Mouse (Mus musculus): Measurements from ENCODE around the gene Myo10. TPM values are rescaled to one million over a fixed set of nuclear protein-coding genes. Genes with fewer than 3 reads are reported as not detected.

Myo10 gene
- polyA plus RNA-seq, 1 experiment from 2014 or later, result 3.9 TPM

- Histone ChIP-seq H3K36me3 (replicated peaks) (no peaks in the 10 kb centered on the region), H3K4me2 (no peak overlapping the region), H3K9me3 (replicated peaks) (no peaks in the 10 kb centered on the region), H3K9ac (no peak overlapping the region), H3K4me3 (replicated peaks) (no peak overlapping the region), H3K4me1 (replicated peaks) (peaks cover 22% of the 10 kb centered on the region), H3K27me3 (no peaks in the 10 kb centered on the region), H3K27ac (replicated peaks) (no peak overlapping the region)
- 80% methylated on average over 13 of the region's 13 CpGs for WGBS (ENCODE audit: insufficient replicate concordance)
- no peak for ATAC-seq (ENCODE audit: insufficient read depth)
Observed at GRCm38 (mm10) chr15:25633674-25634340, 11.5 kb downstream of the Myo10 start.

GRCm38 (mm10) chr15:25637727-25638126 lies 15.4 kb downstream of the Myo10 start:
- Histone ChIP-seq H3K36me3 (replicated peaks) (no peaks in the 10 kb centered on the region), H3K4me3 (replicated peaks) (no peak overlapping the region), H3K27ac (replicated peaks) (no peak overlapping the region), H3K4me1 (replicated peaks) (peaks cover 29% of the 10 kb centered on the region), H3K27me3 (no peaks in the 10 kb centered on the region), H3K9ac (no peak overlapping the region), H3K9me3 (replicated peaks) (no peaks in the 10 kb centered on the region), H3K4me2 (no peak overlapping the region)
- 53% methylated on average over 9 of the region's 9 CpGs for WGBS (ENCODE audit: insufficient replicate concordance)
- no peak for ATAC-seq (ENCODE audit: insufficient read depth)

- ATAC-seq (ENCODE audit: insufficient read depth), result no peak
- no peak overlapping the region for H3K9ac ChIP-seq
- H3K27me3 ChIP-seq, result no peaks in the 10 kb centered on the region
- H3K27ac ChIP-seq (replicated peaks), result no peak overlapping the region
- no peaks in the 10 kb centered on the region for H3K9me3 ChIP-seq (replicated peaks)
- no peak overlapping the region for H3K4me3 ChIP-seq (replicated peaks)
- no peaks in the 10 kb centered on the region for H3K36me3 ChIP-seq (replicated peaks)
- WGBS (ENCODE audit: insufficient replicate concordance), result 74% methylated on average over 5 of the region's 5 CpGs
- peaks cover 20% of the 10 kb centered on the region for H3K4me1 ChIP-seq (replicated peaks)
- H3K4me2 ChIP-seq, result no peak overlapping the region
Observed at GRCm38 (mm10) chr15:25639217-25639616, 16.9 kb downstream of the Myo10 start.

DNA sequence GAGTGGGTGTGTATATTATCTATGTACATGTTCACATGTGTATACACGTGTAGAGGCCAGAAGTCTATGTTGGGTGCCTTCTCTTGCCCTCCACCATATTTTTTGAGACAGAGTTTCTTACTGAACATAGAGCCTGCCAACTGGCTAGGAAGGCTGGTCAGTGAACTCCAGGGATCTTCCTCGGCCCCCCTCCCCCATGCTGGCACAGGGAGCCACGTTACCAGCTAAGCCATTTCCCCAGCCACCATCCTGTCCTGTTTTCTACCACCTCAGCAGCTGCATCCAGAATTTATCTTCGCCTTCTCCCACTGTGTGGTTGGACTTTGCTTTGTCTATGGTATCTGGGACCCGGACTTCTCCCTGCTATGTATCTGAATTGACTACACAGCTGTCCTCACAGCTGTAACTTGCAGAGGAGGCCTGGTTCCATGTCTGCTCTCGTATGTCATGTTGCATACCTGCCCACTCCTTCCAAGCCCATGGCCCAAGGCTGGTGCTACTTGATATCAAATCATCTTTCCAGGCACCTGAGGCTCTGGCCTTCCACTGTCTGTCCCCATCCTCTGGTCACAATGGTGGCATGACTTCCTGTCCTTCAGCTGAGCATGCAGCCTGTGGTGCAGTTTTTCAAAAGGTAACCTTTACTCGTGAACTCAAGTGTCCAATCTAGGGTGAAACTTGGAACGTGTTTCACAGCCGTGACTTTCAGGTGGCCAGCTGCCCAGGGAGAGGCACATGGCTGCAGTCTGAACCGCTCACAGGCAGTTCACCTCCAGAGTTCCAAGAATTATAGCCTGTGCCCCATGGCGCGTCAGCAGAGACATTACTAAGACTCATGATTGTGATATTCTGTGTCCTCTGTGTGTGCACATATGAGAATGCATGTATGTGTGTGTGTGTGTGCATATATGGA lies 18.8 kb downstream of the Myo10 start:
- Histone ChIP-seq H3K4me1 (replicated peaks) (peaks cover 20% of the 10 kb centered on the region), H3K9ac (no peak overlapping the region), H3K36me3 (replicated peaks) (no peaks in the 10 kb centered on the region), H3K27me3 (no peaks in the 10 kb centered on the region), H3K4me3 (replicated peaks) (no peak overlapping the region), H3K9me3 (replicated peaks) (no peaks in the 10 kb centered on the region), H3K27ac (replicated peaks) (no peak overlapping the region), H3K4me2 (no peak overlapping the region)
- ATAC-seq (ENCODE audit: insufficient read depth), result no peak
- WGBS (ENCODE audit: insufficient replicate concordance), result 62% methylated on average over 12 of the region's 12 CpGs

GRCm38 (mm10) chr15:25642214-25643058 lies 20.1 kb downstream of the Myo10 start:
- Histone ChIP-seq H3K4me1 (replicated peaks) (peaks cover 20% of the 10 kb centered on the region), H3K27me3 (no peaks in the 10 kb centered on the region), H3K9me3 (replicated peaks) (no peaks in the 10 kb centered on the region), H3K27ac (replicated peaks) (no peak overlapping the region), H3K4me3 (replicated peaks) (no peak overlapping the region), H3K4me2 (no peak overlapping the region), H3K9ac (no peak overlapping the region), H3K36me3 (replicated peaks) (no peaks in the 10 kb centered on the region)
- no peak for ATAC-seq (ENCODE audit: insufficient read depth)
- WGBS (ENCODE audit: insufficient replicate concordance), result 51% methylated on average over 9 of the region's 9 CpGs

DNA sequence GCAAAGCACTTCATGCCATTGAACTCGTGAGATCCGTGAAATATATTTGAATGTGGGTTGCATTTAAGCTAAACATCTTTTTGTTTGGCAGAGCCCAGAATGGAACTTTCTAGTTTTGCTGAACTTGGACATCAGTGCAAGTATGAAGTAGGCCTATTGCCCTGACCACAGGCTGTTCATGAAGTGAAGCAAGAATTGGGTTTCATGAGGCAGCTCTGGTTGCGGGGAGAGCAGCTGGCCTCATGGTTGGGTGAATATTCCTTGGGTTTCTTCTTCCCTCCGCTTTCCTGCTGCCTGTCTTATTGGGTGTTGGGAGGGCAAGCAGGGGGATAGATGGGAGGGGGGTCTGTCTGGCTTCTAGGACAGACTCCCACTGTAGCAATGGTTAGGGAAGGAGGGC lies 23.5 kb downstream of the Myo10 start:
- Histone ChIP-seq H3K4me3 (replicated peaks) (no peak overlapping the region), H3K9me3 (replicated peaks) (no peaks in the 10 kb centered on the region), H3K4me2 (no peak overlapping the region), H3K4me1 (replicated peaks) (peaks cover 34% of the 10 kb centered on the region), H3K27ac (replicated peaks) (no peak overlapping the region), H3K9ac (no peak overlapping the region), H3K36me3 (replicated peaks) (no peaks in the 10 kb centered on the region), H3K27me3 (no peaks in the 10 kb centered on the region)
- WGBS (ENCODE audit: insufficient replicate concordance), result 68% methylated on average over 4 of the region's 4 CpGs
- no peak for ATAC-seq (ENCODE audit: insufficient read depth)

DNA sequence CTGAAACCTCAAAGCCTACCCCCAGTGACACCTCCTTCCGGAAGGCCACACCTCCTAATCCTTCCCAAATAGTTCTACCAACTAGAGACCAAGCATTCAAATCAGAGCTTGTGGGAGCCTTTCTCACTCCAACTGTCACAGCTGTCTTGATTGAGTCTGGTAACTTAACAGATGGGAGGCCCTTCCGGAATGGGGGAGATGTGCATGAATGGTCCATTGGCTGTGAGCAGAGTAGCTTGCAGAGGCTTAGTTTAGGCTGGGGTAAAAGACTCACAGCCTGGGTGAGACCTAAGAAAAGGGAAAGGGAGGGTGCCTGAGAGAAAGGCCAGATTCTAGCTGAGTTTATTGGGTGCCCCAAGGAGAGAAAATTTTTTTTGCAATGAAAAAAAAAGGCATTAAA lies 26.0 kb downstream of the Myo10 start:
- H3K4me1 ChIP-seq (replicated peaks), result peaks cover 36% of the 10 kb centered on the region
- WGBS (ENCODE audit: insufficient replicate concordance), result 74% methylated on average over 2 of the region's 2 CpGs
- H3K27ac ChIP-seq (replicated peaks), result no peak overlapping the region

GRCm38 (mm10) chr15:25650371-25650770 lies 28.0 kb downstream of the Myo10 start:
- Histone ChIP-seq H3K4me3 (replicated peaks) (no peak overlapping the region), H3K9ac (no peak overlapping the region), H3K4me1 (replicated peaks) (peaks cover 42% of the 10 kb centered on the region), H3K27me3 (no peaks in the 10 kb centered on the region), H3K4me2 (no peak overlapping the region), H3K9me3 (replicated peaks) (no peaks in the 10 kb centered on the region), H3K27ac (replicated peaks) (no peak overlapping the region), H3K36me3 (replicated peaks) (no peaks in the 10 kb centered on the region)
- peak; percentile 73 for ATAC-seq (ENCODE audit: insufficient read depth)
- 23% methylated on average over 5 of the region's 5 CpGs for WGBS (ENCODE audit: insufficient replicate concordance)

More for the DNA sequence above, 26.0 kb downstream of the Myo10 start:
- Histone ChIP-seq H3K4me2 (no peak overlapping the region), H3K9me3 (replicated peaks) (no peaks in the 10 kb centered on the region), H3K4me3 (replicated peaks) (no peak overlapping the region), H3K27me3 (no peaks in the 10 kb centered on the region), H3K9ac (no peak overlapping the region), H3K36me3 (replicated peaks) (no peaks in the 10 kb centered on the region)
- ATAC-seq (ENCODE audit: insufficient read depth), result no peak

GRCm38 (mm10) chr15:25651820-25652219 lies 29.5 kb downstream of the Myo10 start:
- 0 out of 2 replicates have a peak, but pooled peaks have one; percentile 38 for ATAC-seq (ENCODE audit: insufficient read depth)
- Histone ChIP-seq H3K9me3 (replicated peaks) (no peaks in the 10 kb centered on the region), H3K9ac (no peak overlapping the region), H3K36me3 (replicated peaks) (no peaks in the 10 kb centered on the region), H3K4me1 (replicated peaks) (peaks cover 42% of the 10 kb centered on the region), H3K27me3 (no peaks in the 10 kb centered on the region), H3K4me3 (replicated peaks) (no peak overlapping the region), H3K27ac (replicated peaks) (peak overlapping the region; percentile 29; the same call in 1 of the 2 replicates), H3K4me2 (no peak overlapping the region)
- WGBS (ENCODE audit: insufficient replicate concordance), result 52% methylated on average over 7 of the region's 7 CpGs

- H3K4me1 ChIP-seq (replicated peaks), result peaks cover 42% of the 10 kb centered on the region
- no peaks in the 10 kb centered on the region for H3K9me3 ChIP-seq (replicated peaks)
- H3K27me3 ChIP-seq, result no peaks in the 10 kb centered on the region
- H3K4me3 ChIP-seq (replicated peaks), result no peak overlapping the region
- 69% methylated on average over 5 of the region's 5 CpGs for WGBS (ENCODE audit: insufficient replicate concordance)
- no peak overlapping the region for H3K4me2 ChIP-seq
- no peaks in the 10 kb centered on the region for H3K36me3 ChIP-seq (replicated peaks)
- no peak for ATAC-seq (ENCODE audit: insufficient read depth)
- H3K27ac ChIP-seq (replicated peaks), result peak overlapping the region; percentile 29; the same call in 1 of the 2 replicates
- no peak overlapping the region for H3K9ac ChIP-seq
Observed at GRCm38 (mm10) chr15:25652368-25652767, 30.0 kb downstream of the Myo10 start.

DNA sequence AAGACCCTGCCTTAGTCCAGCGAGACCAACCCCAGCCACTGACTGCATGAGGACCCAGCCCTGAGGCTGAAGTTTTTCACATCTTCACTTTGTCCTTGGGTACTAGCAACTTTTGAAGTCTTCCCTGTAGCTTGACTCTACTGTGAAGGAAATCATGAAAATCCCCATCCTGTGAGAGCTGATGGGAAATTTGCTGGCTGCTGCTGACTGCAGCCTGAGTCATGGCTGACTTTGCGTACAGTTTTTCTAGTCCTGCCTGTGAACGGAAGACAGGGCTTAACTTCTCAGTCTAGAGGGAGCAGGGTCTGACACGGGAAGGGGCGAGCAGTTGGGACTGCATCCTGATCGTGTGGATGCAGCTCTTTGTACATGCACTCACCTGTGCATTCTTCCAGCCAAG lies 30.6 kb downstream of the Myo10 start:
- Histone ChIP-seq H3K4me1 (replicated peaks) (peaks cover 42% of the 10 kb centered on the region), H3K9ac (no peak overlapping the region), H3K4me2 (no peak overlapping the region), H3K4me3 (replicated peaks) (no peak overlapping the region), H3K27me3 (no peaks in the 10 kb centered on the region), H3K36me3 (replicated peaks) (no peaks in the 10 kb centered on the region), H3K27ac (replicated peaks) (no peak overlapping the region), H3K9me3 (replicated peaks) (no peaks in the 10 kb centered on the region)
- WGBS (ENCODE audit: insufficient replicate concordance), result 68% methylated on average over 6 of the region's 6 CpGs
- ATAC-seq (ENCODE audit: insufficient read depth), result no peak

All from liver, embryonic 15.5 days (tissue).